Mouse (Mus musculus) E14TG2a.4 (cell line): ENCODE results near the gene Kat2b.

Source experiments
- CTCF ChIP-seq: conservative IDR thresholded peaks from 2 replicates; pipeline ENCODE4 v1.5.1; 2014; ENCODE audit warnings: low read length
- NANOG ChIP-seq: IDR thresholded peaks from 2 replicates; pipeline ENCODE4 v1.6.1; 2014; ENCODE audit warnings: borderline replicate concordance, low read length, mixed read lengths
- POU5F1 ChIP-seq: IDR thresholded peaks from 2 replicates; pipeline ENCODE4 v1.6.1; 2014; ENCODE audit warnings: low read length, borderline replicate concordance

GRCm38 (mm10) chr17:53623762-53624161, 57.1 kb downstream of the Kat2b start:
- no peak for TF ChIP-seq CTCF
- TF ChIP-seq POU5F1, result no peak
- TF ChIP-seq NANOG, result no peak
